Comparison of ENCODE assay signal across 31 mouse cellular contexts in genomic region chr2:29792772-29793487, GRCm38 (mm10). TPM values are rescaled to one million over a fixed set of nuclear protein-coding genes. Genes with fewer than 3 reads are reported as not detected.
DNase-seq lines count a peak whose midpoint lies in the region; ATAC-seq and TF ChIP-seq lines count a peak whose summit lies in the region.
"Had no signal": no experiment of that assay in that cellular context is flagged by ENCODE, and none has a peak within 500 bp of the region (broad histone marks: within the 10 kb centered on the region; RNA-seq: fewer than 3 reads in every experiment).

No protein-coding gene starts in this region.

- no peaks in the 10 kb centered on the region for H3K27me3 ChIP-seq in liver, postnatal 0 days (ENCODE audit: insufficient read depth, low read length)
- H3K27me3 ChIP-seq in stomach, postnatal 0 days (ENCODE audit: control insufficient read depth, insufficient read depth, low read length) = no peaks in the 10 kb centered on the region
- H3K27me3 ChIP-seq: embryonic facial prominence, embryonic 13.5 days; forebrain, embryonic 12.5 days; forebrain, embryonic 15.5 days; heart, embryonic 13.5 days; hindbrain, embryonic 12.5 days; hindbrain, embryonic 15.5 days had no signal

- H3K27ac ChIP-seq in liver, postnatal 0 days (ENCODE audit: low read depth) = peak overlapping the region; percentile 51; the same call in 1 of the 2 replicates
- 0 out of 2 replicates have a peak overlapping the region, but pooled peaks have one; percentile 30 for H3K27ac ChIP-seq in stomach, postnatal 0 days (replicated peaks)
- H3K27ac ChIP-seq: embryonic facial prominence, embryonic 10.5 days; embryonic facial prominence, embryonic 13.5 days; forebrain, embryonic 12.5 days; forebrain, embryonic 15.5 days; heart, embryonic 10.5 days; heart, embryonic 13.5 days; hindbrain, embryonic 12.5 days; hindbrain, embryonic 15.5 days had no signal

- no peak for TF ChIP-seq CTCF in liver, postnatal 0 days (IDR thresholded peaks at IDR 0.05; ENCODE audit: low read depth)
- TF ChIP-seq CTCF in stomach, postnatal 0 days (IDR thresholded peaks at IDR 0.05; ENCODE audit: low read depth) = no peak

- H3K4me1 ChIP-seq in liver, postnatal 0 days (ENCODE audit: insufficient read depth) = peaks cover 5% of the 10 kb centered on the region; the same call in 1 of the 2 replicates
- H3K4me1 ChIP-seq in stomach, postnatal 0 days (replicated peaks; ENCODE audit: control insufficient read depth, insufficient read depth) = no peaks in the 10 kb centered on the region

- intact Hi-C loops in heart, postnatal 25 days (cut with DNase I) = no loop called here

- no peak overlapping the region for H3K4me2 ChIP-seq in liver, postnatal 0 days (ENCODE audit: low read depth, low read length)
- no peak overlapping the region for H3K4me2 ChIP-seq in stomach, postnatal 0 days (replicated peaks; ENCODE audit: low read depth)
- H3K4me2 ChIP-seq: embryonic facial prominence, embryonic 13.5 days; forebrain, embryonic 12.5 days; forebrain, embryonic 15.5 days; heart, embryonic 13.5 days; hindbrain, embryonic 12.5 days; hindbrain, embryonic 15.5 days had no signal

- H3K9me3 ChIP-seq in liver, postnatal 0 days (ENCODE audit: low read length) = no peaks in the 10 kb centered on the region
- no peaks in the 10 kb centered on the region for H3K9me3 ChIP-seq in stomach, postnatal 0 days (ENCODE audit: control insufficient read depth, low read length)
- H3K9me3 ChIP-seq: embryonic facial prominence, embryonic 10.5 days; embryonic facial prominence, embryonic 13.5 days; forebrain, embryonic 12.5 days; forebrain, embryonic 15.5 days; heart, embryonic 10.5 days; heart, embryonic 13.5 days; hindbrain, embryonic 12.5 days; hindbrain, embryonic 15.5 days had no signal

- ATAC-seq in liver, postnatal 0 days = peak; percentile 22; the same call in 1 of the 2 replicates
- peak; percentile 69 for ATAC-seq in megakaryocyte, adult 5-6 weeks (ENCODE audit: poor library complexity, severe bottlenecking)
- peak; percentile 63 for ATAC-seq in stomach, postnatal 0 days (ENCODE audit: low FRiP score, low TSS enrichment)
- ATAC-seq: activated CD4-positive, CD25-positive, alpha-beta regulatory T cell, adult 4 months; forebrain, embryonic 15.5 days had no signal

- H3K4me3 ChIP-seq in liver, postnatal 0 days (ENCODE audit: low read depth, low read length) = no peak overlapping the region
- H3K4me3 ChIP-seq in stomach, postnatal 0 days (ENCODE audit: low read depth, low read length) = no peak overlapping the region
- H3K4me3 ChIP-seq: embryonic facial prominence, embryonic 10.5 days; embryonic facial prominence, embryonic 13.5 days; erythroblast, embryonic 14.5 days; forebrain, embryonic 12.5 days; forebrain, embryonic 15.5 days; heart, embryonic 10.5 days; heart, embryonic 13.5 days; hindbrain, embryonic 12.5 days; hindbrain, embryonic 15.5 days had no signal

- H3K9ac ChIP-seq in liver, postnatal 0 days (replicated peaks) = no peak overlapping the region
- no peak overlapping the region for H3K9ac ChIP-seq in stomach, postnatal 0 days (ENCODE audit: low read length)
- H3K9ac ChIP-seq: embryonic facial prominence, embryonic 13.5 days; forebrain, embryonic 12.5 days; forebrain, embryonic 15.5 days; heart, embryonic 13.5 days; hindbrain, embryonic 12.5 days; hindbrain, embryonic 15.5 days had no signal

- 84% methylated on average over 2 of the region's 2 CpGs for WGBS in liver, postnatal 0 days (ENCODE audit: insufficient replicate concordance)
- 92% methylated on average over 2 of the region's 2 CpGs for WGBS in stomach, postnatal 0 days

- no peak for DNase-seq in liver, postnatal 0 days
- no peak for DNase-seq in liver
- DNase-seq in stomach, postnatal 0 days (ENCODE audit: low spot score) = peak; percentile 33
- DNase-seq in heart, postnatal 25 days (ENCODE audit: low spot score) = no peak
- DNase-seq in kidney, adult 11 months = no peak
- DNase-seq: adrenal gland, postnatal 10 days; adrenal gland, postnatal 36 days; cerebellum, adult 11 months; cerebellum, adult 8-10 months; cerebellum, postnatal 10 days; cerebellum, postnatal 36 days; embryo, embryonic 11 days; gastrocnemius, postnatal 25 days; heart, adult 18-20 months; heart, postnatal 14 days had no signal

- H3K36me3 ChIP-seq in liver, postnatal 0 days (replicated peaks; ENCODE audit: insufficient read depth, low read length) = peaks cover 5% of the 10 kb centered on the region
- peaks cover 4% of the 10 kb centered on the region for H3K36me3 ChIP-seq in stomach, postnatal 0 days (ENCODE audit: control insufficient read depth, insufficient read depth, low read length)

- no peak for TF ChIP-seq EP300 in liver, postnatal 0 days (IDR thresholded peaks at IDR 0.05; ENCODE audit: low read depth)
- TF ChIP-seq EP300 in stomach, postnatal 0 days (optimal IDR thresholded peaks at IDR 0.05) = no peak

RNA-seq across cellular contexts. Expression of gene Trub2, which starts 4.6 kb away (rescaled TPM):
- 7.1 and 7.9 TPM in 2 replicates for polyA plus RNA-seq in liver, postnatal 0 days (2015; fragmentation: Nextera tagmentation; extraction: Ambion mirVana)
- 13.7 and 16.1 TPM in 2 replicates for total RNA-seq in megakaryocyte, adult 5-6 weeks (2015)
- 21.3 and 33.2 TPM in 2 replicates for total RNA-seq in megakaryocyte, adult 5-6 weeks (2017)
- 14.7 TPM in 2 replicates for polyA plus RNA-seq in stomach, postnatal 0 days (2015; fragmentation: Nextera tagmentation; extraction: Ambion mirVana)
- total RNA-seq in heart, postnatal 25 days (2021) = 10 to 100 TPM; 30.3 to 34.1 TPM

RNA-seq across cellular contexts. Expression of gene Coq4, which starts 5.6 kb away (rescaled TPM):
- 6.1 and 7.2 TPM in 2 replicates for polyA plus RNA-seq in liver, postnatal 0 days (2015; fragmentation: Nextera tagmentation; extraction: Ambion mirVana)
- 3.5 and 4.6 TPM in 2 replicates for total RNA-seq in megakaryocyte, adult 5-6 weeks (2015)
- 1.5 and 2.9 TPM in 2 replicates for total RNA-seq in megakaryocyte, adult 5-6 weeks (2017)
- polyA plus RNA-seq in stomach, postnatal 0 days (2015; fragmentation: Nextera tagmentation; extraction: Ambion mirVana) = 18.7 and 20.4 TPM in 2 replicates
- total RNA-seq in heart, postnatal 25 days (2021) = 10 to 100 TPM; 17.2 to 18.3 TPM

RNA-seq across cellular contexts. Expression of gene Slc27a4, which starts 9.5 kb away (rescaled TPM):
- 4.6 and 5.1 TPM in 2 replicates for polyA plus RNA-seq in liver, postnatal 0 days (2015; fragmentation: Nextera tagmentation; extraction: Ambion mirVana)
- total RNA-seq in megakaryocyte, adult 5-6 weeks (2015) = 14.1 and 17.7 TPM in 2 replicates
- total RNA-seq in megakaryocyte, adult 5-6 weeks (2017) = 17.4 and 18.0 TPM in 2 replicates
- 34.0 and 36.4 TPM in 2 replicates for polyA plus RNA-seq in stomach, postnatal 0 days (2015; fragmentation: Nextera tagmentation; extraction: Ambion mirVana)
- 10 to 100 TPM; 17.9 to 18.7 TPM for total RNA-seq in heart, postnatal 25 days (2021)

RNA-seq across cellular contexts. Expression of gene Urm1, which starts 26.9 kb away (rescaled TPM):
- polyA plus RNA-seq in liver, postnatal 0 days (2015; fragmentation: Nextera tagmentation; extraction: Ambion mirVana) = 6.6 and 8.7 TPM in 2 replicates
- 8.2 and 9.3 TPM in 2 replicates for total RNA-seq in megakaryocyte, adult 5-6 weeks (2015)
- total RNA-seq in megakaryocyte, adult 5-6 weeks (2017) = 16.1 and 17.8 TPM in 2 replicates
- 15.9 and 16.2 TPM in 2 replicates for polyA plus RNA-seq in stomach, postnatal 0 days (2015; fragmentation: Nextera tagmentation; extraction: Ambion mirVana)
- 10 to 100 TPM; 31.8 to 32.4 TPM for total RNA-seq in heart, postnatal 25 days (2021)

RNA-seq across cellular contexts. Expression of gene Gm13547, which starts 33.8 kb away (rescaled TPM):
- not detected in 2 replicates for polyA plus RNA-seq in liver, postnatal 0 days (2015; fragmentation: Nextera tagmentation; extraction: Ambion mirVana)
- 0.39 TPM in 1 of 2 replicates, not detected in the other for total RNA-seq in megakaryocyte, adult 5-6 weeks (2015)
- total RNA-seq in megakaryocyte, adult 5-6 weeks (2017) = not detected in 2 replicates
- 0.28 TPM in 1 of 2 replicates, not detected in the other for polyA plus RNA-seq in stomach, postnatal 0 days (2015; fragmentation: Nextera tagmentation; extraction: Ambion mirVana)
- not detected for total RNA-seq in heart, postnatal 25 days (2021)
- total RNA-seq: adrenal gland, postnatal 10 days; adrenal gland, postnatal 36 days; ES-E14; gastrocnemius, adult 8-10 months; gastrocnemius, postnatal 25 days; heart, adult 18-20 months; heart, postnatal 14 days; hematopoietic stem cell, adult 5-6 weeks had no signal
- polyA plus RNA-seq: activated CD4-positive, CD25-positive, alpha-beta regulatory T cell, adult 4 months; cortical plate, adult 2 months; embryonic facial prominence, embryonic 10.5 days; embryonic facial prominence, embryonic 13.5 days; erythroblast, embryonic 14.5 days; forebrain, embryonic 12.5 days; gonadal fat pad, adult 2 months; heart, embryonic 10.5 days; heart, embryonic 13.5 days; hindbrain, embryonic 12.5 days had no signal
